Mouse (Mus musculus) B cell, adult 67 days (primary cell): ENCODE data around the gene Hsd3b1. TPM values are rescaled to one million over a fixed set of nuclear protein-coding genes. Genes with fewer than 3 reads are reported as not detected.

Experiments used
- total RNA-seq, 2 experiments: library from RNA; stranded (reverse); gene quantifications; 4 replicates each; pipeline ENCODE4 v1.2.4; 2023

Hsd3b1 gene
- not detected for total RNA-seq

DNA sequence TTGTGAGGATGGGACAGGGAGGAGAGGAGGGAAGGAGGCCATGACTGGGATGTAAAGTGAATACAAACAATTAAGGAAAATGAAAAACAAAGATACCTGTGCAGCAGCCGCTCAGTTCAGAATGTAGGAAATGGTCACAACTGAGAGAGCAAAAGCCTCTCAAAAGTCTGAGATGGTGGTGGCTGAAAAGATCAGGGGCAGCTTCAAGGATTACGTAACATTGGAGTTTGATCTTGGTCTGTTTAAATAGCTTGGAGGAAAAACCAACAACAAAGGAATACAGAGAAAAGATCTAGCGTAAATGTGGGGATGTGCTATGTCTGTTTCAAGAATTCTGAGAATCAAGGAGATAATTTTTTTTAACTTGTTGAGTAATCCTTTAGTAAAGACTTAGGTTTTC lies at the start of gene Hsd3b1:
Gene Hsd3b1, minus strand, starts transcription at position 219 of the 400 bp plus-strand sequence.

GRCm38 (mm10) chr3:98893057-98893772 lies 33.6 kb upstream of the Hsd3b1 start, which contains the start of gene Hao2:
Gene Hao2 (minus strand): TSS chr3:98893239.

DNA sequence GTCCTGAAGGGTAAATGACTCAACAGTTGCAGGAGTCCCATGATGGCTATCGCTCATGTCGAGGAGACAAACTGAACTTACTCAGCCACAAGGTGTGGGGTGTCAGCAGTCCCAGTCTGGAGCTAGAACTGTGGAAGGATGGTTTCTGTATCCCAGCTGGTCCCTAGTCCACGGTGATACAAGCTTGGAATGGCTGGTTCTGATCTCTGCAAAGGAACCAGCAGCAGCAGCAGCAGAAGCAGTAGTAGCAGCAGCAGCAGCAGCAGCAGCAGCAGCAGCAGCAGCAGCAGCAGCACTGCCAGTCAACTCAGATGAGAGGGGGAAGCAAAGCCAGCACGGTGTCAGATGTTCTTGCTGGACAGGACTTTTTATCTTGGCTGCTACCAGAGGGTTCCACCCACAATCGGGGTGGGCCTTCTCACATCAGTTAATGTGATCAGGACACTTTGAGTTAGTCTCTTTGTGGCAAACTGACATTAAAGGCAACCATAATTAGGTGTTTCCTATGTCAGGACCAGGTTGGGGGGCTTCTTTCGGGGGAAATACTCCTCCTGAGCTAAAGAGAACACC lies 45.4 kb downstream of the Hsd3b1 start, which contains the start of gene Hsd3b6:
Gene Hsd3b6, minus strand, starts transcription at position 343 of the 570 bp plus-strand sequence.

Other genes with a start within 250 kb of the Hsd3b1 start
- not detected for gene Hsd3b5, start 229.5 kb downstream of the Hsd3b1 start, total RNA-seq
- not detected for gene Hsd3b2, start 135.3 kb downstream of the Hsd3b1 start, total RNA-seq
- gene Hsd3b3, start 96.7 kb downstream of the Hsd3b1 start, total RNA-seq = not detected
- gene Hsd3b6, start 45.4 kb downstream of the Hsd3b1 start, total RNA-seq = not detected
- not detected for gene Hao2, start 33.4 kb upstream of the Hsd3b1 start, total RNA-seq